Mouse (Mus musculus): Measurements from ENCODE around the gene Tmem81. TPM values are rescaled to one million over a fixed set of nuclear protein-coding genes. Genes with fewer than 3 reads are reported as not detected.

Tmem81 gene
- polyA plus RNA-seq, 1 experiment from 2014 or later: 1.3 TPM

DNA sequence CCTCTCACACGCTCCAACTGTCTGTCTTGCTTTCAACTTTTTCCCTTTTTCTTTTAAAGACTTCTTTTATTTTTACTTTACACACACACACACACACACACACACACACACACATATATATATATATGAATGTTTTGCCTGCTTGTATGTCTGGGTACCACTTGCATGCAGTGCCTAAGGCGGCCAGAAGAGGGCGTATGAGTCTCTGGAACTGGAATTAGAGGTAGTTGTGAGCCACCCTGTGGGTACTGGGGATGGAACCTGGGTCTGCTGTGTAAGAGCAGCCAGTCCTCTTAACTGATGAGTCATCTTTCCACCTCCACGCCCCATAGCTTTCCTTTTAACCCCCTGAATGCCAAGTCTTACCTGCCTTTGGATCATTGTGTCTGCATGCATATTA lies 17.9 kb downstream of the Tmem81 start:
- no peaks in the 10 kb centered on the region for H3K27me3 ChIP-seq (ENCODE audit: insufficient read depth, low read length)
- TF ChIP-seq CTCF (IDR thresholded peaks at IDR 0.05; ENCODE audit: low read depth): peak; percentile 65
- no peak overlapping the region for H3K27ac ChIP-seq
- 27% methylated on average over 4 of the region's 4 CpGs for WGBS
- no peak overlapping the region for H3K9ac ChIP-seq (ENCODE audit: low read depth, low read length)
- no peaks in the 10 kb centered on the region for H3K36me3 ChIP-seq (ENCODE audit: insufficient read depth, low read length)
- H3K4me1 ChIP-seq (replicated peaks; ENCODE audit: insufficient read depth, low read length): no peaks in the 10 kb centered on the region
- no peaks in the 10 kb centered on the region for H3K9me3 ChIP-seq (replicated peaks; ENCODE audit: low read length)
- H3K4me3 ChIP-seq (replicated peaks; ENCODE audit: low read depth, low read length): no peak overlapping the region
- no peak for ATAC-seq (replicated peaks; ENCODE audit: low FRiP score, low read depth)
- DNase-seq (ENCODE audit: low spot score): no peak
- no peak overlapping the region for H3K4me2 ChIP-seq (ENCODE audit: low read length)

DNA sequence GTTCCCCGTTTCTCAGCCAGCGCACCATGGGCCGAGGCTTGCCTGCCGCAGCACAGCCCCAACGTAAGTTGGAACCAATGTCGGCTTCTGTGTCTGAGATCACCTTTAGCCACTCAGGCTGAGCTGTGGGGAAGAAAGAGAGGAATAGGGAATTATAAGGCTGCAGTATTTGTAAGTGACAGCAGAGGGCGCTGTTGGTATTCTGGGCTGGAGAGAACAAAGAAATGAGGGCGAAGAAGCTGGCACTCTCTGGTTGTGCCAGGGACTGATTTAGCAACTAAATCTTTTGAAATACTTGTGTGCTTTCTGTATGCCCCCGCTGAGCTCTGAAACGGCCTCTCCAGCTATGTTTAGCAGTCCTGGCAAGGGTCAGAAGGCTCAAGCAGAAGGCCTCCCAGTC lies 19.8 kb downstream of the Tmem81 start:
- Histone ChIP-seq H3K27ac (no peak overlapping the region), H3K9me3 (replicated peaks; ENCODE audit: low read length) (no peaks in the 10 kb centered on the region), H3K36me3 (ENCODE audit: insufficient read depth, low read length) (no peaks in the 10 kb centered on the region), H3K4me3 (replicated peaks; ENCODE audit: low read depth, low read length) (no peak overlapping the region), H3K4me1 (replicated peaks; ENCODE audit: insufficient read depth, low read length) (peaks cover 4% of the 10 kb centered on the region; the same call in 1 of the 2 replicates), H3K4me2 (ENCODE audit: low read length) (no peak overlapping the region), H3K9ac (ENCODE audit: low read depth, low read length) (no peak overlapping the region), H3K27me3 (ENCODE audit: insufficient read depth, low read length) (no peaks in the 10 kb centered on the region)
- ATAC-seq (replicated peaks; ENCODE audit: low FRiP score, low read depth): no peak
- DNase-seq (ENCODE audit: low spot score): peak; percentile 84
- WGBS: 6% methylated on average over 10 of the region's 10 CpGs
- peak; percentile 93 for TF ChIP-seq CTCF (IDR thresholded peaks at IDR 0.05; ENCODE audit: low read depth)

DNA sequence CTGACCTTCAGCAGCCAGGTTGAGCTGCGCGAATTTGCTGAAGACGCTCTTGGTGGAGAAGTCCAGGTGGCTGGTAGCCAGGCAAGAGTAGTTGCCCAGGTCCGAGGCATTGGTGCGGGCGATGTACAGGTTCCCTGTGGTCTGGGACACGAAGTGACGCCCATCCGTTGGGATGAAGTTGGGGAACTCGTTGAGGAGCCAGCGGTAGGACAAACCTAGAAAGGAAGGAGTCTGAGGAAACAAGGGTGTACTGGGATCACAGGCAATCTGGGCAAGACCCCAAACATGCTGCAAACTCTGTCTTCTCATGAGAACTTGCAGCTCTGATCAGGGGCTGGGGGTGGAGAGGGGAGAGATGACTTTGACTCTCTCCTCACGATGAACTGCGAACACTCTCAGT lies 22.0 kb downstream of the Tmem81 start:
- no peak for ATAC-seq (replicated peaks; ENCODE audit: low FRiP score, low read depth)
- H3K36me3 ChIP-seq (ENCODE audit: insufficient read depth, low read length): no peaks in the 10 kb centered on the region
- no peaks in the 10 kb centered on the region for H3K9me3 ChIP-seq (replicated peaks; ENCODE audit: low read length)
- no peak overlapping the region for H3K9ac ChIP-seq (ENCODE audit: low read depth, low read length)
- 91% methylated on average over 13 of the region's 13 CpGs for WGBS
- peaks cover 7% of the 10 kb centered on the region; the same call in 1 of the 2 replicates for H3K4me1 ChIP-seq (replicated peaks; ENCODE audit: insufficient read depth, low read length)
- TF ChIP-seq CTCF (IDR thresholded peaks at IDR 0.05; ENCODE audit: low read depth): no peak
- H3K27me3 ChIP-seq (ENCODE audit: insufficient read depth, low read length): no peaks in the 10 kb centered on the region
- no peak overlapping the region for H3K27ac ChIP-seq
- no peak overlapping the region for H3K4me3 ChIP-seq (replicated peaks; ENCODE audit: low read depth, low read length)
- DNase-seq (ENCODE audit: low spot score): no peak
- H3K4me2 ChIP-seq (ENCODE audit: low read length): no peak overlapping the region

DNA sequence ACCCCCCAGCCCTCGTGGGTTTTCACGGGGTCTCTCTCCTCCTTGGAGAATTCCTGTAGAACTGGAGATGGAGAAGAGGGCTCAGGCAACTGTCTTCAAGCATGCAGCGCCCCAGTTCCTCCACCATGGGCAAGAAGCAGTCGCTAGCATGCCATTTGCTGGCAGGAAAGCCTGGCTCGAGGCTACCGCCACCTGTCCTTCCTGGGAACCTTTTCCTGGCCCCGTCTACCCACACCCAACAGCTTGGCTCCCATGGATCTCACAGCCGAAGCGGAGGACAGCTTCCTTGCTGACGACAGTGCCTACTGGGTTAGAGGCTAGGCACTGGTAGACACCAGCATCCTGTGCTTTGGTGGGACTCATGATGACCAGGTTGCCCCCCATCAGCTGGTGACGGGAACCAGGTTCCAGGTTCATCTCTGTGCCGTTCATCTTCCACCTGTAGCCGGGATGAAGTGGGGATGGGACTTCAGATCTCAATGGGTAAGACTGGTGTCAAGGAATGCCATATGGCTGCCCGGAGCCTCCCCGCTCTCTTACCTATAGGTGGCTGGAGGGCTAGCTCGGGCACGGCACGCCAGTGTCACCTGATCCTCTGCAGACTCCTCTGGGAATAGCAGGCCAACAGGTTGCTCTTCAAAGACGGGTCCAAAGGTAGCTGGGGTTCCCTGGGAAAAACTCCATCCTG lies 22.8 kb downstream of the Tmem81 start:
- no peak for ATAC-seq (replicated peaks; ENCODE audit: low FRiP score, low read depth)
- H3K4me2 ChIP-seq (ENCODE audit: low read length): no peak overlapping the region
- no peaks in the 10 kb centered on the region for H3K9me3 ChIP-seq (replicated peaks; ENCODE audit: low read length)
- H3K36me3 ChIP-seq (ENCODE audit: insufficient read depth, low read length): no peaks in the 10 kb centered on the region
- peaks cover 7% of the 10 kb centered on the region; the same call in 1 of the 2 replicates for H3K4me1 ChIP-seq (replicated peaks; ENCODE audit: insufficient read depth, low read length)
- H3K4me3 ChIP-seq (replicated peaks; ENCODE audit: low read depth, low read length): no peak overlapping the region
- WGBS: 84% methylated on average over 19 of the region's 19 CpGs
- no peak overlapping the region for H3K27ac ChIP-seq
- H3K9ac ChIP-seq (ENCODE audit: low read depth, low read length): no peak overlapping the region
- no peak for DNase-seq (ENCODE audit: low spot score)
- no peak for TF ChIP-seq CTCF (IDR thresholded peaks at IDR 0.05; ENCODE audit: low read depth)
- no peaks in the 10 kb centered on the region for H3K27me3 ChIP-seq (ENCODE audit: insufficient read depth, low read length)

DNA sequence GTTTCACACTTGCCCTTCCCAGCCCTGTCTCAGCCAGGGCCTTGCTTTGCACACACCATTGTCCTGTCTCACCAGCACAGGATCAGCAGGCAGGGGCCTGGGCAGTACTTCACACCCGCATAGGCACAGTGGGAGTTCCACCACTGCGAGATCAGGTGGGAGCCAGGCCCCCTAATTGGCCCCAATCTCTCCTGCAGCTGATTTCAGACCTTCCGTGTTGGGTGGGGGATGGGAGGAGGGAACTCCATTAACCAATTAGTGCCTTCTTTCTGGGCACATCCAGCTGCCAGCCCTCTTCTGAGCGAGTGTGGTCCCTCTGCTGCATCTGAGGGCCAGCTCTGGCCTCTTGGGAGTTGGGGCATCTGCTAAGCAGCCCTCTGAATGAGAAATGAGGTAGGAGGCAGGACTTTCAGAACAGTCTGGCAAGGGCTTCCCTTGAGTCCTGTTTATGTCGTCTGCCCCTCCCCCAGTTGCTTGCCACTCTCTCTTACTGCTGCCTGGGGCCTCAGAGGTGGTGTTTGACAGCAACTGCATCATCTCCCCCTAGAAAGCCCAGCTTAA lies 24.7 kb downstream of the Tmem81 start:
- no peaks in the 10 kb centered on the region for H3K36me3 ChIP-seq (ENCODE audit: insufficient read depth, low read length)
- DNase-seq (ENCODE audit: low spot score) (no peak), ATAC-seq (replicated peaks; ENCODE audit: low FRiP score, low read depth) (no peak)
- no peak overlapping the region for H3K4me2 ChIP-seq (ENCODE audit: low read length)
- H3K9me3 ChIP-seq (replicated peaks; ENCODE audit: low read length): no peaks in the 10 kb centered on the region
- H3K27me3 ChIP-seq (ENCODE audit: insufficient read depth, low read length): no peaks in the 10 kb centered on the region
- H3K4me1 ChIP-seq (replicated peaks; ENCODE audit: insufficient read depth, low read length): peaks cover 7% of the 10 kb centered on the region; the same call in 1 of the 2 replicates
- H3K4me3 ChIP-seq (replicated peaks; ENCODE audit: low read depth, low read length): no peak overlapping the region
- no peak overlapping the region for H3K27ac ChIP-seq
- no peak overlapping the region for H3K9ac ChIP-seq (ENCODE audit: low read depth, low read length)
- 9% methylated on average over 5 of the region's 5 CpGs for WGBS
- no peak for TF ChIP-seq CTCF (IDR thresholded peaks at IDR 0.05; ENCODE audit: low read depth)

DNA sequence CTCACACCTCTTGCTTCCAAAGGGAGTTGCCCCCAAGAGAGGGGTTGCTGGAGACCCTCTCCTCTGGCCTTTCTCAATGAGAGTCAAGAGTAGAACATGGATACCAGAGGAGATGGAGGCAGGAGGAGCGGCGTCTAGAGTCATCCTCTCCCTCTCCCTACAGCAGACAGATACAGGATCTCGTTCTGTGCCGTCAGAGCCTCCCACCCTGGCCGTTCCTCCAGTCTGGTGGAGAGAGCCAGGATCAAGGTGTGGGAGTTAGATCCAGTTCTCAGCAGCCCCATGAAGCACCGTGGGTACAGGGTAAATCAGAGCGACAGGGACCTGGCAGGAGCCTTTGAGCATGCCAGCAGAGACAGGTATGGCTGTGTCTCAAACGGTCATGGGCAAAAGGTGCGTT lies 26.5 kb downstream of the Tmem81 start:
- WGBS: 60% methylated on average over 9 of the region's 9 CpGs
- no peak overlapping the region for H3K27ac ChIP-seq
- no peak overlapping the region for H3K4me2 ChIP-seq (ENCODE audit: low read length)
- no peaks in the 10 kb centered on the region for H3K36me3 ChIP-seq (ENCODE audit: insufficient read depth, low read length)
- no peak for TF ChIP-seq CTCF (IDR thresholded peaks at IDR 0.05; ENCODE audit: low read depth)
- ATAC-seq (replicated peaks; ENCODE audit: low FRiP score, low read depth) (no peak), DNase-seq (ENCODE audit: low spot score) (no peak)
- H3K4me1 ChIP-seq (replicated peaks; ENCODE audit: insufficient read depth, low read length): peaks cover 7% of the 10 kb centered on the region; the same call in 1 of the 2 replicates
- no peaks in the 10 kb centered on the region for H3K27me3 ChIP-seq (ENCODE audit: insufficient read depth, low read length)
- no peaks in the 10 kb centered on the region for H3K9me3 ChIP-seq (replicated peaks; ENCODE audit: low read length)
- no peak overlapping the region for H3K9ac ChIP-seq (ENCODE audit: low read depth, low read length)
- no peak overlapping the region for H3K4me3 ChIP-seq (replicated peaks; ENCODE audit: low read depth, low read length)

All from kidney, postnatal 0 days (tissue).